Mouse (Mus musculus): ENCODE data around the gene Cmah.

DNA sequence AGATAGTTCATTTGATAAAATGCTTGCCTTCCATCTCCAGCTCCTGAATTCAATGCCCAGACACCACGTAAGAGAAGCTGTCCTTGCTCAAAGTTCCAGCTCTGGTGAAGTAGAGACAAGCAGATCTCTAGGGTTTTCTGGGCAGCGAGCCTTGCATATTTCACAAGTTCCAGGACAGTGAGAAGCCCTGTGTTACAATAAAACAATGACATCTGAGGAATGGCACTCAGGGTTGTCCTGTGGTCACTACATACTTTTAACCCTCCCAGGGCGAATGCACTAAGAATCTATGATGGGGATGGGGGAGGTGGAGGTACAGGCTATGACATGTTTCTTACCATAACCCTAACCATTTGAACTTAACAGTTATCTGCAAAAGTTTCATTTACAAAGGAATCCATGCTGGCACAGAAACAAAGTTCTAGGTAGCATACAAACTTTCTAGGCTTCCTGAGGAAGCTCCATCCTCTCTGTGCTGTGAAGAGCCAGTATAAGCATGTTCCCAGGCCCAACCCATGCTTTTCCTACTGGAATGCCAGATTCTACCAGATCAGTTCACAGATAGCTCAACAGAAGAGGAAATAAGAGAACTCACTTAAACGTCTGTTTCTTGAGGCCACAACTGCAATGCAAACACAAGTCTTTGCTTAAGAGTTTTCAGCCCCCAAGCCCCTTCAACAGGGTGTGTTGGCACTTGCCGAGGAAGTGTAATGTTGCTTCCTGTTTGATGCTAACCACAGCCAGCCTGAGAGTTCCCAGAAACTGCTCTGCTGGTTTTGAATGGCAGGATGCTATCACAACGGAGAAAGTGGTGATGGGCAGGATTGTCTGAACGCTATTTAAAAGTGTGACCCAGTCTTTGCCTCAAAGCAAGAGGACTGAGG, 48.4 kb downstream of the Cmah start:
- TF ChIP-seq POLR2A (IDR thresholded peaks at IDR 0.05; ENCODE audit: insufficient read length, low read depth), result no peak
- no peak for TF ChIP-seq TCF12 (IDR thresholded peaks at IDR 0.05; ENCODE audit: insufficient read depth, poor library complexity, severe bottlenecking)
- no peak for TF ChIP-seq MAX (IDR thresholded peaks at IDR 0.05; ENCODE audit: low read depth)
- no peak for TF ChIP-seq USF1 (IDR thresholded peaks at IDR 0.05; ENCODE audit: low read depth)
- no peak for TF ChIP-seq MYOD1 (IDR thresholded peaks at IDR 0.05; ENCODE audit: control insufficient read depth in 1 of 3, insufficient read length in 2 of 3, low read depth in 2 of 3)
- no peak for TF ChIP-seq POLR2AphosphoS2 (IDR thresholded peaks at IDR 0.05; ENCODE audit: insufficient read length, low read depth)

All from myocyte (in vitro differentiated cells).